Mouse (Mus musculus): ENCODE measurements around the gene Ppp2ca. TPM values are rescaled to one million over a fixed set of nuclear protein-coding genes. Genes with fewer than 3 reads are reported as not detected.

Ppp2ca gene
- polyA plus RNA-seq, 1 experiment: 56.9 TPM

DNA sequence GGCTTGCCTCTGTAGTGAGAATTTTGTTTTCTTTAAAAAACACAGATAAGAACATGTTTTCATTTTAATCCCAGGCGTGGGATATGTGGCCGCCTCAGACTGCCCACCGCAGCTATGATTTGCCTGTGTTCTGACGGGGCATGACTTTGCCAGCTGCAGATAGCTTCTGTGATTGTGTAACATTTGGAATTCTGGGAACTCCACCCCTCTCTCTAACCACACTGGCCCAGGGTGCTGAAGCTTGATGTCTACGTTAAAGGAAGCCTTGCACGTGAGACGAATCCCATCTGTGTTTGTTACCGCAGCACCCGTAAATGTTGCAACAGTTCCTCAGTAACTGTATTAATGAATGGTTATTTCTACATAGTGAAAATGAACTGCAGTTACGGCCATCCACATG lies 26.7 kb upstream of the Ppp2ca start:
- no peak overlapping the region for H3K27ac ChIP-seq (ENCODE audit: insufficient read depth, low read depth, low read length)
- peaks cover 12% of the 10 kb centered on the region for H3K4me1 ChIP-seq (ENCODE audit: control insufficient read depth, insufficient read depth, low read length)
- TF ChIP-seq POLR2A (IDR thresholded peaks at IDR 0.05; ENCODE audit: insufficient read depth, low read depth, low read length) (no peak), CTCF (IDR thresholded peaks at IDR 0.05; ENCODE audit: insufficient read depth, low read depth, low read length) (no peak)
- H3K4me3 ChIP-seq (ENCODE audit: insufficient read depth, low read depth, low read length): no peak overlapping the region
- 60% methylated on average over 10 of the region's 10 CpGs for whole genome bisulfite sequencing

DNA sequence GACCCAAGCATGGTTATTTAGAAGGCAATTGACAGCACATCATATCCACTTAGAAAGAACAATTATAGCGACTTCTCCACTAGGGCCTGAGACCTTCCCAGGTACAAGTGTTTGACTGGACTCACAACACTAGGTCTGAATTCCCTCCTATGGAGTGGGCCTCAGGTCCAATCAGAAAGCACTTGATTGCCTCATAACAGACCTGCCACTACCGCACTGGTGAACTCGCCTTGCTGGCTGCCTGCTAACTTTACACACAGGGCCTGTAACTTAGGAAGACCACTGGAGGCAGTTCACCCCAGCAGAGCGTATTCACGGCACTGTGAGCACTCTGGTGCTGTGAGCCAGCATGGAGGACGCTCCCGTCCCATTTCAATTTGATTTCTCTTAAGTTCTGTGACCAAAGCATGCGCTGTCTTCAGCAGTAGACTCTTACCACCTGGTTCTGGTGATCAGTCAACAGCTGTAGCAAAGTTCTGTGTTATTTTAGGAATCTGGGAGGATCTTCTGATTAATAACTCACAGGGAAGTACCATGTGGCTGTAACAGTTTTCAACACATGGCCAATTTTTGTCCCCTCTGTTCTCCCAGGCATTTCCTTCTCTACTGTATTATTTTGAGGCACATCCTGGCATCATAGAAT lies 24.8 kb upstream of the Ppp2ca start:
- 88% methylated on average over 8 of the region's 8 CpGs for WGBS
- no peak for TF ChIP-seq CTCF (IDR thresholded peaks at IDR 0.05; ENCODE audit: insufficient read depth, low read depth, low read length)
- TF ChIP-seq POLR2A (IDR thresholded peaks at IDR 0.05; ENCODE audit: insufficient read depth, low read depth, low read length): no peak
- H3K27ac ChIP-seq (ENCODE audit: insufficient read depth, low read depth, low read length): no peak overlapping the region
- no peak overlapping the region for H3K4me3 ChIP-seq (ENCODE audit: insufficient read depth, low read depth, low read length)
- peaks cover 12% of the 10 kb centered on the region for H3K4me1 ChIP-seq (ENCODE audit: control insufficient read depth, insufficient read depth, low read length)

DNA sequence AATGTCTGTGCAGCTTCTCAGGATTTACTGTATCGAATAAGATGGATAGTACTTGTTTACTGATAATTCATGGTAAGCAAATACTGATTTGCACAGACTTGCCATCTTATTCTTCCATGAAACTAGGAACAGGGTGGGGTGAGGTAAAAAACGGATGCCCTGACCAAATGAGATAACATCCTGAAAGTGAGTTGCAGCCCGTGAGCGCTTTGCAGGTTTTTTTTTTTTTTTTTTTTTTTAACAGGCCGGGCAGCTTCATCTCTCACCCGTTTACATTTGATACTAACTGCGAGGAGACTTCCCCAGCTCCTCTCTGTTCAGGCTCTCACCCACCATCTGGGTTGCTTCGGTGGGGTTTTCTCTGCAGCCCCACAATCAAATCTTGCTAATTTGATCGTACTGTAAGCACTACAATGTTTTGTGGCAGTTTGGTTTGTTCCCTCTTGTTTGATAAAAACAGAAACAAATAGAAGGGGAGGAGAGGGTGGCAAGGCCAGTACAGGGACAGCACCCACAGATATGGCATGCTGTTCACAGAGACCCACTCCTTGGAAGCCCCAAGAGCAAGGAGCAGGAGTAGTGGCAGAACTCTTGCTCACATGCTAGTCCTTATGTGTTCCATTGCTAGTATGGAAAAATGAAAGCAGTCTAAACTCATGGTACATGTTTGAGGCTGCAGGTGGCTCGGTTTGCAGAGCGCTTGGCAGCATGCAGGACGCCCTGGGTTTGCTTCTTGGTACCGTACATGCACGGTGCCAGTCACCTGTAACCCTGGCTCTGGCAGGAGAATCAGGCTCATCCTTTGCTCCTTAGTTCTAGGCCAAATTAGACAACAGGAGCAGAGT lies 23.6 kb upstream of the Ppp2ca start:
- Histone ChIP-seq H3K4me1 (ENCODE audit: control insufficient read depth, insufficient read depth, low read length) (peaks cover 16% of the 10 kb centered on the region), H3K4me3 (ENCODE audit: insufficient read depth, low read depth, low read length) (no peak overlapping the region), H3K27ac (ENCODE audit: insufficient read depth, low read depth, low read length) (no peak overlapping the region; the same call in 1 of the 2 replicates)
- 70% methylated on average over 14 of the region's 14 CpGs for whole genome bisulfite sequencing
- TF ChIP-seq POLR2A (IDR thresholded peaks at IDR 0.05; ENCODE audit: insufficient read depth, low read depth, low read length) (no peak), CTCF (IDR thresholded peaks at IDR 0.05; ENCODE audit: insufficient read depth, low read depth, low read length) (no peak)

DNA sequence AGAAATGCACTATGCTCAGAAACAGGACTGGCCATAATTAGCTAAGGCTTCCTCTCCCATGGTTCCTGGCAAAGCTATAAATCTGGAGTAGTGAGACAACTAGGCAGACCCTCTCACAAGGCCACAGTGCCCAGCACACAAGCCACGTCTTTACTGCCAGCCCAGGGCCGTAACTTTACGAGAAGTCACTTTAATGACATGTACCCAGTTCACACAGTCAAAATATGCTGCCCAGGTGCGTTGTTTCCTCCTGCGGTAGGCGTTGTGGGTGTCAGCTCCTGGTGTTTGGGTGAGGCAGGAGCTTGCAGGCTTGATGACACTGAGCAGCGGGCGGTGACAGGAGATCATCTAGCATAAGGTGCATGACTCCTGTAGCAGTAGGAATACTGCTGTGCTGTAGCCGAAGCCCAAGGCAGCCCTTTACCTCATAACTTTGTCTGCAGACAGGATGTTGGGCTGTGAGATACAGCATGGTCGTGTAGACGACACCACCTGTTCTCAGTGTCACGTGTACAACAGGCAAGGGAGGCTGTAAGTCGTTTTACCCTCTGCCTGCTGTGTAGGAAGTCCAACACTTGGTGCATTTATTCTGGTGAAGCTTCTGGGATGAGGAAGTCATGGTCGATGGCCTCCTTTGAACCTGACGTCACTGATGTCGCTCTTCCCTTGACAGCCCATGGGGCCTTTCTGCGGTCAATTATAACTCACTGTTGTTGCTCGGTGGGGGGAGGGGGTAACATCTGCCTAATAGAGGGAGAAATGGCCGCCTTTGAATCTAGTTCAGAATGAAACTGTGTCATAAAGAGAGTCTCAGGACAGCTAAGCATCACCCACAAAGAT lies 22.5 kb upstream of the Ppp2ca start:
- WGBS: 80% methylated on average over 19 of the region's 19 CpGs
- TF ChIP-seq POLR2A (IDR thresholded peaks at IDR 0.05; ENCODE audit: insufficient read depth, low read depth, low read length) (no peak), CTCF (IDR thresholded peaks at IDR 0.05; ENCODE audit: insufficient read depth, low read depth, low read length) (no peak)
- Histone ChIP-seq H3K4me3 (ENCODE audit: insufficient read depth, low read depth, low read length) (no peak overlapping the region), H3K27ac (ENCODE audit: insufficient read depth, low read depth, low read length) (no peak overlapping the region), H3K4me1 (ENCODE audit: control insufficient read depth, insufficient read depth, low read length) (peaks cover 22% of the 10 kb centered on the region)

DNA sequence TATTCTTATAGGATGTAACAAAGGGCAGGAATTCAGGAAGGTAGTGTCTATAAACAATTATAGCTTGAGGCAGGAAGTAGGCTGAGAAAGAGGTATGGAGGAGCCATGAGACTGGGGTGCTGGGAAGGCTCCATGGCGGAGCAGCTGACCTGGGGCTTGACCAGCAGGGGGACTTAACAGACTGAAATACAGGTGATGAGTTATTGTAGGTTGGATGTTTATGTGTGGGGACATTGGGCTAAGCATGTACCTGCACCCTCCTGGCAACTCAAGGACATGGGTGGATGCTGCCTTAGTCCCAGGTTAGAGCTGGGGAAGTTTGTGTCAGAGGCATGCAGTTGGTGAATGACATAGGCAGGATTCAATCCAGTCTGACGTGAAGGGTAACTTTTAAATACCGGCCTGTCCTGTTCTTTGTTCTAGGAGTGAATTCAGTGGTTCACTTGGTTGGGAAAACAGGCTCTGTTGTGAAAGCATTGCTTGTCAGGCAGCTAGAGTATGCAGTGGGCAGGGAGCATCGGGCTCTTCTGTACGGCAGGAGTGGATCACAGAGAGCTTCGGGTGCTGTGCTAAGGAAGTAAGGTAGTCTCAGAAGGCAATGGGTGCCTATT lies 21.6 kb upstream of the Ppp2ca start:
- no peak for TF ChIP-seq POLR2A (IDR thresholded peaks at IDR 0.05; ENCODE audit: insufficient read depth, low read depth, low read length)
- no peak for TF ChIP-seq CTCF (IDR thresholded peaks at IDR 0.05; ENCODE audit: insufficient read depth, low read depth, low read length)
- Histone ChIP-seq H3K4me1 (ENCODE audit: control insufficient read depth, insufficient read depth, low read length) (peaks cover 18% of the 10 kb centered on the region), H3K27ac (ENCODE audit: insufficient read depth, low read depth, low read length) (no peak overlapping the region), H3K4me3 (ENCODE audit: insufficient read depth, low read depth, low read length) (no peak overlapping the region)
- 78% methylated on average over 6 of the region's 6 CpGs for WGBS

DNA sequence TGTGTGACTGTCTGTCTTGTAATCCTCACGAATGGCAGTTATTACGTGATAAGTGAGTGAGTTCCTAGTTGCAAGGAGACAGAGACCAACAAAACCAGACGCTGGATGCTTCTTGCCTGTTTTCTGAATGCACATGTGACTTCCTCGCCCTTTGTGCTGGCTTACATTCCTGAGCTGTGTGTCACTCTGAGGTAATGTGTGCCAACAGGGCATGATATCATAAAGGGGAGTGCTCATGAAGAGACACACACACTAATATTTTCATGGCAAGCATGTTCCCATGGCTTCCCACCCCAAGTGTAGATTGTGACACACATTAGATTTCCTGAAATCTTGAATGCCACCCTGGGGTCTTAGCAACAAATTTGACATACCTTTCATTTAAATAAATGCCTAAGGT lies 20.5 kb upstream of the Ppp2ca start:
- Histone ChIP-seq H3K27ac (ENCODE audit: insufficient read depth, low read depth, low read length) (no peak overlapping the region), H3K4me1 (ENCODE audit: control insufficient read depth, insufficient read depth, low read length) (peaks cover 18% of the 10 kb centered on the region), H3K4me3 (ENCODE audit: insufficient read depth, low read depth, low read length) (no peak overlapping the region)
- no peak for TF ChIP-seq CTCF (IDR thresholded peaks at IDR 0.05; ENCODE audit: insufficient read depth, low read depth, low read length)
- TF ChIP-seq POLR2A (IDR thresholded peaks at IDR 0.05; ENCODE audit: insufficient read depth, low read depth, low read length): no peak
- WGBS: 83% methylated on average over 4 of the region's 4 CpGs

DNA sequence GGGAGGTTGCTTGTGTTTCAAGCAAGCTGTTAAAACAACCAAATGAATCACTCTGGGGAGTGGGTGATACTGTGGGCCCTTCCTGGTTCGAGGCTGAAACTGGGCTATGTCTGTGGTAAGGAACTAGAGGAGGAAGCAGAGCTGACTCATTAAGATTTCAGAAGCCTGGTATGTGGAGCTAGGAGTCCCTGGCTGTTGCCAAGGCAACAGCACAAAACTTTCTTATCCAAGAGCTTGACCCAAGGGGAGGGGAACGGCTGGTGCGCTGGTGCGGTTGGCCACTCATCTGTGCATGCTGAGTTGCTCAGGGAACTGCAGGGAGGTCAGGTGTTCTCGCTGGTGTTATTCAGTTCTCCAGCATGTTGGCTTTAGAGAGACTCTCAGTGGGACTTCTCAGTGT lies 18.5 kb upstream of the Ppp2ca start:
- H3K4me3 ChIP-seq (ENCODE audit: insufficient read depth, low read depth, low read length): no peak overlapping the region
- H3K4me1 ChIP-seq (ENCODE audit: control insufficient read depth, insufficient read depth, low read length): peaks cover 16% of the 10 kb centered on the region
- H3K27ac ChIP-seq (ENCODE audit: insufficient read depth, low read depth, low read length): 0 out of 2 replicates have a peak overlapping the region, but pooled peaks have one; percentile 4
- no peak for TF ChIP-seq POLR2A (IDR thresholded peaks at IDR 0.05; ENCODE audit: insufficient read depth, low read depth, low read length)
- TF ChIP-seq CTCF (IDR thresholded peaks at IDR 0.05; ENCODE audit: insufficient read depth, low read depth, low read length): no peak
- WGBS: 16% methylated on average over 5 of the region's 5 CpGs

DNA sequence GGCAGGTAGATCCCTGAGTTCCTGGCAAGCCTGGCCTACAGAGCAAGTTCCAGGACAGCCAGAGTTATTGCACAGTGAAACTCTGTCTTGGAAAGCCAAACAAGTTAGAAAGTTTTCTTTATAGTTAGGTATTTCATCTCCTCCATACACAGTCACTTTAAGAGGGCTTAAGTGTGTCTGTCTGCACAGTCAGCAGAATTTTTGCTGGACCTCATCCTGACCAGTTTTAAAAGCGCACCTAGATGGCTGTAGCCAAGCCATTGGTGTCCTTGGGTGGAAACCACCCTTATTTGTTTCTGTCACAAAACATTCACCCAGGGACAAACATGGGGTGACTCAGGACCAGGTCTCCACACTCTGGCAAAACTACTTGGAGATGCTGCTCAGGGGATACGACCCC lies 17.8 kb upstream of the Ppp2ca start:
- Histone ChIP-seq H3K27ac (ENCODE audit: insufficient read depth, low read depth, low read length) (no peak overlapping the region), H3K4me1 (ENCODE audit: control insufficient read depth, insufficient read depth, low read length) (peaks cover 14% of the 10 kb centered on the region), H3K4me3 (ENCODE audit: insufficient read depth, low read depth, low read length) (no peak overlapping the region)
- no peak for TF ChIP-seq POLR2A (IDR thresholded peaks at IDR 0.05; ENCODE audit: insufficient read depth, low read depth, low read length)
- TF ChIP-seq CTCF (IDR thresholded peaks at IDR 0.05; ENCODE audit: insufficient read depth, low read depth, low read length): no peak
- 98% methylated on average over 2 of the region's 2 CpGs for WGBS

Measured in olfactory bulb, adult 2 months (tissue).